Mouse (Mus musculus): ENCODE measurements at regions not wholly inside any gene's neighbourhood (a gene's known extent, or its start where the extent isn't known, plus 50 kb on each side); places are given as distances from the start of the nearest gene placed in this dataset.

GRCm38 (mm10) chr12:86818201-86818600 lies 66.4 kb downstream of the Irf2bpl start:
- Histone ChIP-seq H3K36me3 (ENCODE audit: insufficient read depth, low read length) (no peaks in the 10 kb centered on the region), H3K27me3 (replicated peaks; ENCODE audit: insufficient read depth, low read length) (no peaks in the 10 kb centered on the region), H3K4me3 (ENCODE audit: low read depth, low read length) (no peak overlapping the region), H3K27ac (ENCODE audit: low read length) (no peak overlapping the region), H3K4me2 (replicated peaks; ENCODE audit: low read depth, low read length) (no peak overlapping the region), H3K4me1 (ENCODE audit: insufficient read depth, low read depth, low read length) (peaks cover 24% of the 10 kb centered on the region), H3K9me3 (ENCODE audit: low read length) (no peaks in the 10 kb centered on the region), H3K9ac (replicated peaks; ENCODE audit: low read depth) (no peak overlapping the region)
- 9% methylated on average over 2 of the region's 2 CpGs for WGBS
- ATAC-seq (no peak), DNase-seq (ENCODE audit: low spot score) (no peak)
- TF ChIP-seq EP300 (IDR thresholded peaks at IDR 0.05) (no peak), CTCF (IDR thresholded peaks at IDR 0.05) (no peak)

DNA sequence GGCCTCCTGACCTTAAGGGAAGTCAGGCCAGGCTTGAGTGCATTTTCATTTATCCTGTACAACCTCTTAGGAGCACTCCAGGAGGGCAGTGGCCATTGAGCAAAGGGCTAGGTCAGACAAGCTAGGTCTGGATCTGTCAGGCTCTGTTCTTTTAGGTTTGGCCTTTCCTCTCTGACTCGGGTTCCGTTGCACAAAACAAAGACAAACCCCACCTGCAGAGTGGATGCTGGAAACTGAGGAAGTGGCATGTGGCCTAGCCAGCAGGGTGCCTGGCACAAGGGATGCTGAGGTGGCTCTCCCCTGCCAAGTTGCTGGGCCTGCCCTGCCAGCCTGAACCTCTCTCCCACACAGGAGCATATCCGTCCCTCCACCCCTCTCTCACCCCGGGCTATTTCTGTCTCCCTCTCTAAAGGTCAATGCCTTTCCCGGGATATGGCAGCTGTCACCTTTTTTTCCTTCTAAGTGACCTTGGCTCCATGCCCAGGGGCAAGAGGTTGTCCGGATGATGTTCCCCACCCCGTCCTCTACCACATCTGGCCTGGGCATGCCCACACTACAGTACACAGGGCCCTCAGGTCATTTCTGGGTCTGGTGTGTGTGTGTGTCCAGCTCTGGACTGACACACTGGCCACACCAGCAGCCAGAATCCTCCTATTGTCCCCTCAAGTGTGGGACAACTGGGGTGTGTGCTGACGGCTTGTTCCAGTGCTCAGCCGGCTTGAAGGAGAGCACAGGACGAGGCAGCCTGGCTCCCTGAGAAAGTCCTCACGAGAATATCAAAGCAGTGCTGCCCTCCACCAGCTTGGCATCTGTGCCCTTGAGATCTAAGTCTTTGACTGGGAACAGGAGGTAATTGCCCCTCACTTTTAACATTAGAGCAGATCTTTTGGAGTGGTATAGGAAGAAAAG lies 67.6 kb downstream of the Irf2bpl start:
- Histone ChIP-seq H3K9me3 (ENCODE audit: low read length) (no peaks in the 10 kb centered on the region), H3K4me3 (ENCODE audit: low read depth, low read length) (no peak overlapping the region), H3K4me1 (ENCODE audit: insufficient read depth, low read depth, low read length) (peaks cover 23% of the 10 kb centered on the region), H3K36me3 (ENCODE audit: insufficient read depth, low read length) (no peaks in the 10 kb centered on the region), H3K27ac (ENCODE audit: low read length) (peak overlapping the region; percentile 59; the same call in 1 of the 2 replicates), H3K9ac (replicated peaks; ENCODE audit: low read depth) (no peak overlapping the region), H3K27me3 (replicated peaks; ENCODE audit: insufficient read depth, low read length) (no peaks in the 10 kb centered on the region), H3K4me2 (replicated peaks; ENCODE audit: low read depth, low read length) (no peak overlapping the region)
- peak; percentile 50 for DNase-seq (ENCODE audit: low spot score)
- 21% methylated on average over 11 of the region's 11 CpGs for WGBS
- peak; percentile 47; the same call in 1 of the 2 replicates for TF ChIP-seq EP300 (IDR thresholded peaks at IDR 0.05)
- TF ChIP-seq CTCF (IDR thresholded peaks at IDR 0.05), result no peak
- peak; percentile 59 for ATAC-seq

DNA sequence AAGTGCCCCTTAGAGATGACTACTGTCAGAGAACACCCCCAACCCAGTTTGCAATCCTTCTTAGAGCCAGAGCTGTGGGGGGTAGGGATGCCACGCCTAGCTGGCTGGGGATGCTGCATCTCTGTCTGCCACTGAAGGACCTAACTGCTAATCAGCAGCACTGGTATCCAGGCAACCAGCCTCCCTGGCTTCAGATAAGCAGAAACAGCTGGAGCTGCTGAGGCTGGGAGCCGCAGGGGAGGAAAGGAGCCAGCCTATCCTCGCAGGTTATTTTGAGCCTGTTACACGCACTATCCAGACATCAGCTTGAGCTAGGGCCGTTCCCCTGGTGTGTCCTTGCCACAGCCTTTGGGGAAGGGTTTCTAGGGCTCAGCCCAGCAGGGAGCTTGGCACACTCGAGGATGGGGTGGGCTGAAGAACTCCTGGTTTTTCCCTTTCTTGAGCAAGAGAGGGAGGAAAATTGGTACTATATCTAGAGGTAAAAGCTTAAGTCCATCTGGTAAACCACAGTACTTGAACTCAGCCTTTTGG lies 68.4 kb downstream of the Irf2bpl start:
- H3K36me3 ChIP-seq (ENCODE audit: insufficient read depth, low read length), result no peaks in the 10 kb centered on the region
- peaks cover 23% of the 10 kb centered on the region for H3K4me1 ChIP-seq (ENCODE audit: insufficient read depth, low read depth, low read length)
- peak; percentile 27 for ATAC-seq
- no peak overlapping the region for H3K4me3 ChIP-seq (ENCODE audit: low read depth, low read length)
- peak overlapping the region; percentile 45; the same call in 1 of the 2 replicates for H3K27ac ChIP-seq (ENCODE audit: low read length)
- peak; percentile 59 for DNase-seq (ENCODE audit: low spot score)
- H3K9me3 ChIP-seq (ENCODE audit: low read length), result no peaks in the 10 kb centered on the region
- H3K27me3 ChIP-seq (replicated peaks; ENCODE audit: insufficient read depth, low read length), result no peaks in the 10 kb centered on the region
- no peak overlapping the region for H3K9ac ChIP-seq (replicated peaks; ENCODE audit: low read depth)
- no peak overlapping the region for H3K4me2 ChIP-seq (replicated peaks; ENCODE audit: low read depth, low read length)
- WGBS, result 28% methylated on average over 6 of the region's 6 CpGs
- no peak for TF ChIP-seq EP300 (IDR thresholded peaks at IDR 0.05)
- TF ChIP-seq CTCF (IDR thresholded peaks at IDR 0.05), result no peak

DNA sequence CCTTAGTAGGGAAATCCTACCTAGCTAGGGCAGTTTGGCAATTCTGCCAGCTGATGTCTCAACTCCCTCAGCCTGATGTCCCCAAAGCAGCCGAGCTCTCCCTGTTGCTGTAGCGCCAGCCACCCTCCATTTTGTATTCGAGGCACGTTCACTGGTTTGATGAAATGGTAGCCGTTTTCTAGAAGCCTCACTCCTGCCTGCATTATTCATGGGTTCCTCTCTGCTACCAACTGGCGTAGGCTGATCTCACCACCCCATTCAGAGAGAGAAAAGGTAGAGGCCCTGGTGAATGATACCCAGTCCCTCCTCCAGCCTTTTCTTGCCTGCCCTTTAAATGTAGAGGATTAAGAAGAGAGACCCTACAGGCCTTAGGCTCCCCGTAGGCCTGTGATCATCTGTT lies 69.9 kb downstream of the Irf2bpl start:
- H3K27me3 ChIP-seq (replicated peaks; ENCODE audit: insufficient read depth, low read length), result no peaks in the 10 kb centered on the region
- H3K9me3 ChIP-seq (ENCODE audit: low read length), result no peaks in the 10 kb centered on the region
- no peak overlapping the region for H3K4me3 ChIP-seq (ENCODE audit: low read depth, low read length)
- H3K4me1 ChIP-seq (ENCODE audit: insufficient read depth, low read depth, low read length), result peaks cover 29% of the 10 kb centered on the region
- TF ChIP-seq EP300 (IDR thresholded peaks at IDR 0.05) (no peak), CTCF (IDR thresholded peaks at IDR 0.05) (no peak)
- no peak overlapping the region for H3K27ac ChIP-seq (ENCODE audit: low read length)
- 88% methylated on average over 7 of the region's 7 CpGs for WGBS
- DNase-seq (ENCODE audit: low spot score), result no peak
- no peak overlapping the region for H3K4me2 ChIP-seq (replicated peaks; ENCODE audit: low read depth, low read length)
- H3K9ac ChIP-seq (replicated peaks; ENCODE audit: low read depth), result no peak overlapping the region
- no peak for ATAC-seq
- no peaks in the 10 kb centered on the region for H3K36me3 ChIP-seq (ENCODE audit: insufficient read depth, low read length)
